Mouse (Mus musculus) spleen, adult 2 months (tissue): ENCODE measurements around the gene Pcgf5. TPM values are rescaled to one million over a fixed set of nuclear protein-coding genes. Genes with fewer than 3 reads are reported as not detected.
A peak's percentile ranks its signal among the peaks of the same experiment; 100 is the strongest.

ENCODE experiments used
- DNase-seq, 2 experiments: peaks; one replicate each; pipeline versions ENCODE4 v3.0.0 to v3.0.0-alpha.2; 2012 to 2021; ENCODE audit warnings: low spot score in 2 of 2, low read depth in 1 of 2
- H3K27ac ChIP-seq: fragments of 200-500 bp; 2 replicates; pipeline ENCODE4 v1.5.1; 2012; ENCODE audit warnings: low read length, inconsistent platforms; ENCODE audit not compliant: insufficient read depth
- H3K27me3 ChIP-seq: fragments of 200-500 bp; 2 replicates; pipeline ENCODE4 v1.6.1; 2012; ENCODE audit warnings: mild to moderate bottlenecking, moderate library complexity, low read length, inconsistent platforms; ENCODE audit not compliant: control insufficient read depth, insufficient read depth
- H3K36me3 ChIP-seq: fragments of 200-500 bp; 2 replicates; pipeline ENCODE4 v1.6.1; 2012; ENCODE audit warnings: mild to moderate bottlenecking, low read length, inconsistent platforms; ENCODE audit not compliant: control insufficient read depth, insufficient read depth
- H3K4me1 ChIP-seq: fragments of 200-500 bp; 2 replicates; pipeline ENCODE4 v1.6.1; 2011; ENCODE audit warnings: inconsistent platforms; ENCODE audit not compliant: control insufficient read depth, insufficient read depth, insufficient read length
- H3K4me3 ChIP-seq: fragments of 200-500 bp; 2 replicates; pipeline ENCODE4 v1.5.1; 2011; ENCODE audit warnings: mild to moderate bottlenecking, inconsistent platforms; ENCODE audit not compliant: insufficient read depth, insufficient read length; ENCODE audit errors: extremely low read depth
- CTCF ChIP-seq: fragments of 200-500 bp; IDR thresholded peaks from 2 replicates; pipeline ENCODE4 v1.5.1; 2011; ENCODE audit warnings: mild to moderate bottlenecking, inconsistent platforms; ENCODE audit not compliant: insufficient read depth, insufficient read length, insufficient replicate concordance; ENCODE audit errors: extremely low read depth
- POLR2A ChIP-seq: fragments of 200-500 bp; IDR thresholded peaks from 2 replicates; pipeline ENCODE4 v1.6.1; 2011; ENCODE audit warnings: low read depth, low read length, inconsistent platforms
- WGBS: fragments of 180-500 bp; shearing (Covaris S2); methylation state at CpG from one replicate; pipeline ENCODE4 v1.1.7; 2018; 5-methylcytosine and 5-hydroxymethylcytosine counted together
- polyA plus RNA-seq: library from polyadenylated mRNA; depleted of rRNA; stranded (reverse); fragments of >200 nt; gene quantifications from 2 replicates; pipeline ENCODE4 v1.2.3, GENCODE M21; 2012

The Pcgf5 gene
- polyA plus RNA-seq, 1 experiment = 4.1 TPM

GRCm38 (mm10) chr19:36383977-36384376, 35.9 kb downstream of the Pcgf5 start:
- TF ChIP-seq CTCF = no peak
- no peak for TF ChIP-seq POLR2A
- no peaks in the 10 kb centered on the region for H3K36me3 ChIP-seq
- H3K4me1 ChIP-seq = peaks cover 4% of the 10 kb centered on the region; the same call in 1 of the 2 replicates
- no peaks in the 10 kb centered on the region for H3K27me3 ChIP-seq
- WGBS = 61% methylated on average over 5 of the region's 5 CpGs
- H3K27ac ChIP-seq = peak overlapping the region; percentile 61
- no peak overlapping the region for H3K4me3 ChIP-seq
- no peak for DNase-seq

- peak overlapping the region; percentile 81 for H3K27ac ChIP-seq
- WGBS = 16% methylated on average over 2 of the region's 2 CpGs
- no peaks in the 10 kb centered on the region for H3K36me3 ChIP-seq
- no peaks in the 10 kb centered on the region for H3K27me3 ChIP-seq
- peaks cover 4% of the 10 kb centered on the region; the same call in 1 of the 2 replicates for H3K4me1 ChIP-seq
- no peak for DNase-seq
- no peak for TF ChIP-seq CTCF
- no peak for TF ChIP-seq POLR2A
- H3K4me3 ChIP-seq = no peak overlapping the region
Measured at GRCm38 (mm10) chr19:36384426-36384825, 36.3 kb downstream of the Pcgf5 start.

- Histone ChIP-seq H3K4me1 (peaks cover 2% of the 10 kb centered on the region; the same call in 1 of the 2 replicates), H3K4me3 (no peak overlapping the region), H3K36me3 (no peaks in the 10 kb centered on the region), H3K27me3 (no peaks in the 10 kb centered on the region), H3K27ac (no peak overlapping the region)
- 50% methylated on average over 5 of the region's 5 CpGs for WGBS
- no peak for DNase-seq
- no peak for TF ChIP-seq CTCF
- TF ChIP-seq POLR2A = no peak
Measured at GRCm38 (mm10) chr19:36388502-36388901, 40.4 kb downstream of the Pcgf5 start.

GRCm38 (mm10) chr19:36390714-36391113, 42.6 kb downstream of the Pcgf5 start:
- H3K36me3 ChIP-seq = no peaks in the 10 kb centered on the region
- 29% methylated on average over 1 of the region's 1 CpGs for WGBS
- H3K27ac ChIP-seq = no peak overlapping the region
- no peak overlapping the region for H3K4me3 ChIP-seq
- no peak for DNase-seq
- no peak for TF ChIP-seq POLR2A
- no peak for TF ChIP-seq CTCF
- no peaks in the 10 kb centered on the region for H3K27me3 ChIP-seq
- no peaks in the 10 kb centered on the region for H3K4me1 ChIP-seq

DNA sequence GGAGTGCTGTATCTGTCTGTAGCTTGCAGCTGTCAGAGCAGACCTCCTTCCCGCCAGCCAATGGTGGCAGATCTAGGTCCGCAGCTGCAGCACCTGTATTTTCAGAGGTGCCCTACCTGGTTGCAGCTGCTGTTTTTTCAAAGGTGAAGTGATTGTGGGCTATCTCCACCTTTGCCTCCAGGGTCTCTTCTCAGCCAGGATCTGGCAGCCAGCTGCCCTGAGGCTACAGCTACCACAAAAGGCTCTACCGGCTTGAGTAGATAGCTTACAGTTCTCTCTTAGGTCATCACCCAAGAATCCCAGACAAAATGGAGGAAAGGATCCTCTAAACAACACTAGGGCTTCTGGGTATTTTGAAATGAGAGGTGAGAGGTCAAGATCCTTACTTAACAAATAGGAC, 50.4 kb downstream of the Pcgf5 start:
- DNase-seq = no peak
- no peaks in the 10 kb centered on the region for H3K27me3 ChIP-seq
- H3K36me3 ChIP-seq = no peaks in the 10 kb centered on the region
- TF ChIP-seq POLR2A (no peak), CTCF (no peak)
- WGBS = 93% methylated on average over 3 of the region's 3 CpGs
- H3K4me3 ChIP-seq = no peak overlapping the region
- peaks cover 2% of the 10 kb centered on the region; the same call in 1 of the 2 replicates for H3K4me1 ChIP-seq
- no peak overlapping the region for H3K27ac ChIP-seq

- DNase-seq = no peak
- TF ChIP-seq CTCF = no peak
- no peak for TF ChIP-seq POLR2A
- no peaks in the 10 kb centered on the region for H3K27me3 ChIP-seq
- H3K36me3 ChIP-seq = peaks cover 1% of the 10 kb centered on the region; the same call in 1 of the 2 replicates
- H3K27ac ChIP-seq = no peak overlapping the region
- H3K4me3 ChIP-seq = no peak overlapping the region
- WGBS = 82% methylated on average over 10 of the region's 10 CpGs
- H3K4me1 ChIP-seq = no peaks in the 10 kb centered on the region; the same call in 1 of the 2 replicates
Measured at GRCm38 (mm10) chr19:36408352-36409100, 60.4 kb downstream of the Pcgf5 start.
